Mouse (Mus musculus) lung, adult 2 months (tissue): ENCODE measurements at regions not wholly inside any gene's neighbourhood (a gene's known extent, or its start where the extent isn't known, plus 50 kb on each side); places are given as distances from the start of the nearest gene placed in this dataset.

ENCODE experiments used
- CTCF ChIP-seq: fragments of 200-500 bp; IDR thresholded peaks from 2 replicates; pipeline ENCODE4 v1.5.1; 2011; ENCODE audit warnings: mild to moderate bottlenecking, low read length, control low read depth; ENCODE audit not compliant: insufficient read depth
- POLR2A ChIP-seq: fragments of 200-500 bp; IDR thresholded peaks from 2 replicates; pipeline ENCODE4 v1.6.1; 2011; ENCODE audit warnings: low read depth, mild to moderate bottlenecking, control low read depth, low read length, borderline replicate concordance; ENCODE audit errors: extremely low read depth

DNA sequence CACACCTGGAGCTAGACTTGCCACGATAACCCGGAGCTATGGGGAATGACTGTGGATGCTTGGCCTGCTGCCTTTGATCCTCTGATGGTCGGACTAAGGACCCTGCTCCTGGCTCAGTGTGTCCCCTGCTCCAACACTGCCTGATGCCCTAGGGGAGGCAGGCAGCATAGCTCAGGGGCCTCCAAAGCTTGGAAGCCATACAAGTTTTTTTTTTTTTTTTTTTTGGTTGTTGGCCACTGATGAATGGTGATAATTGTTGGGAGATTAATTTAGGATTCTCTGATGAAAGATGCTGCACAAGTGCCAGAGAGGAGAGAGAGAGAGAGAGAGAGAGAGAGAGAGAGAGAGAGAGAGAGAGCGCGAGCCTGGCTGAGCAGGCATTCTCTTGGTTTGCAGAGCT, 211.6 kb upstream of the Msx2 start:
- no peak for TF ChIP-seq CTCF
- no peak for TF ChIP-seq POLR2A
